Mouse (Mus musculus) G1E (cell line): ENCODE measurements around the gene Jund. TPM values are rescaled to one million over a fixed set of nuclear protein-coding genes. Genes with fewer than 3 reads are reported as not detected.

Experiments used
- ATAC-seq: 2 replicates; pipeline ENCODE4 v1.8.0; 2016; ENCODE audit warnings: mild to moderate bottlenecking; ENCODE audit not compliant: insufficient number of reproducible peaks, poor library complexity, low FRiP score, severe bottlenecking; ENCODE audit errors: extremely low read depth
- DNase-seq: peaks from one replicate; pipeline ENCODE4 v3.0.0; 2012; ENCODE audit warnings: low spot score
- H3K27me3 ChIP-seq: 2 replicates; pipeline ENCODE4 v1.6.1; 2012; ENCODE audit warnings: mild to moderate bottlenecking, low read length, inconsistent platforms; ENCODE audit not compliant: insufficient read depth
- H3K36me3 ChIP-seq: replicated peaks from 2 replicates; pipeline ENCODE3; 2012; ENCODE audit warnings: mild to moderate bottlenecking, inconsistent platforms
- H3K4me1 ChIP-seq: 2 replicates; pipeline ENCODE4 v1.6.1; 2012; ENCODE audit warnings: low read depth, low read length, inconsistent platforms, mixed read lengths; ENCODE audit not compliant: insufficient read depth
- H3K4me3 ChIP-seq: 2 replicates; pipeline ENCODE4 v1.5.1; 2012; ENCODE audit warnings: low read depth, mild to moderate bottlenecking, inconsistent platforms, low read length, moderate library complexity, mixed read lengths
- H3K9me3 ChIP-seq: replicated peaks from 2 replicates; pipeline ENCODE4 v1.6.1; 2012; ENCODE audit warnings: inconsistent platforms
- CTCF ChIP-seq: IDR thresholded peaks from 2 replicates; pipeline ENCODE4 v1.5.1; 2012; ENCODE audit warnings: low read depth, low read length, inconsistent platforms, mixed read lengths
- GATA1 ChIP-seq: IDR thresholded peaks from 2 replicates; pipeline ENCODE4 v1.6.1; 2012; ENCODE audit warnings: borderline replicate concordance, low read length, inconsistent platforms, mixed read lengths
- GATA2 ChIP-seq: IDR thresholded peaks from 2 replicates; pipeline ENCODE4 v1.6.1; 2012; ENCODE audit warnings: low read depth, low read length, inconsistent platforms, borderline replicate concordance
- POLR2AphosphoS5 ChIP-seq: IDR thresholded peaks from 2 replicates; pipeline ENCODE4 v1.6.1; 2012; ENCODE audit warnings: low read depth, low read length, inconsistent platforms; ENCODE audit not compliant: insufficient replicate concordance
- TAL1 ChIP-seq: conservative IDR thresholded peaks from 2 replicates; pipeline ENCODE4 v1.6.1; 2012; ENCODE audit warnings: low read depth, low read length, inconsistent platforms, mixed read lengths
- polyA plus RNA-seq: library from polyadenylated mRNA; stranded (reverse); fragments of >175 nt; gene quantifications from 2 replicates; pipeline ENCODE4 v1.2.3, GENCODE M21; 2012
- total RNA-seq, 2 experiments: library from RNA; stranded (forward) in 1 of 2; stranded (reverse) in 1 of 2; fragments of 200-1000 nt in 1 of 2; fragments of >200 nt in 1 of 2; fragmentation: Nextera tagmentation in 1 of 2; gene quantifications; 2 replicates each; pipeline ENCODE4 v1.2.3; 2014 to 2017

The Jund gene
- total and polyA plus RNA-seq, 3 experiments: 40.2 to 183 (median 60.3) TPM

DNA sequence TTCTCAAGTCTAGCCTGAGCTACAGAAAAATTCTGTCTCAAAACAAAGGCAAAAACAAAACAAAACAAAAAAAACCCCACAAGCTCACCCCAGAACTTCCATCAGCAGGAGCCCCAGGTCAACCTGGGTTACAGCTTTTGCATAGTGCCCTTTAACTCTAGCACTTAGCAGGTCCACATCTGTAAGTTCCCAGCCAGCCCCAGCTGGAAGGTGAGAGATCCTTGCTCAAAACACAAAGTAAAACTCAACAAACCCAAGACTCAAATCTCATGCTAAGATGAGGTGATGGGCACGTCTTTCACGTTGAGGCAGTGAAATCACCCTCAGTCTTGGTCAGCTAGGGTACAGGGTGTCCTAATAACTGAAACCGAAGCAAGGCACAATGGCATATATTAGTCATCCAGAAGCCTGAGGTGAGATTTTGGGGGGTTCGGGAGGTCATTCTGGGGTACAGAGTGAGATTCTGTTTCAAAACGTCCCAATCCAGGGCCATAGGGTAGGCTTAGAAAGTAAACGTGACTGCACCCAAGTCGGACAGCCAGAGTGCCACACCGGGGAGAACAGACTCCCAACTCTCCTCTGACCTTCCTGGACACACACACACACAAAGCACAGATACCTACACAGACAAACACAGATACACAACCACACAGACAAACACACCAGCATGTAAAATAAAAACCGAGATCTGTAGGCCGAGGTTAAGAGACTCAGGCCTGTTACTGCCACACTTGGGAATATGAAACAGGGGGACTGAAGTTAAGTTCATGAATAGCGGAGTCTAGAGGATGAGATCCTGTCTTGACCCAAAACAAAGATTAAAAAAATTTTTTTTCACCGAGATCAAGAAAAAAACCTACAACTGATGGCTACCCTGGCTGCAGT, 1.1 kb upstream of the Jund start:
- H3K36me3 ChIP-seq: peaks cover 12% of the 10 kb centered on the region
- peak overlapping the region; percentile 87; the same call in 1 of the 2 replicates for H3K4me3 ChIP-seq
- peaks cover 65% of the 10 kb centered on the region for H3K4me1 ChIP-seq
- ATAC-seq: no peak
- no peak for TF ChIP-seq TAL1
- H3K9me3 ChIP-seq: no peaks in the 10 kb centered on the region
- H3K27me3 ChIP-seq: no peaks in the 10 kb centered on the region
- DNase-seq: no peak

DNA sequence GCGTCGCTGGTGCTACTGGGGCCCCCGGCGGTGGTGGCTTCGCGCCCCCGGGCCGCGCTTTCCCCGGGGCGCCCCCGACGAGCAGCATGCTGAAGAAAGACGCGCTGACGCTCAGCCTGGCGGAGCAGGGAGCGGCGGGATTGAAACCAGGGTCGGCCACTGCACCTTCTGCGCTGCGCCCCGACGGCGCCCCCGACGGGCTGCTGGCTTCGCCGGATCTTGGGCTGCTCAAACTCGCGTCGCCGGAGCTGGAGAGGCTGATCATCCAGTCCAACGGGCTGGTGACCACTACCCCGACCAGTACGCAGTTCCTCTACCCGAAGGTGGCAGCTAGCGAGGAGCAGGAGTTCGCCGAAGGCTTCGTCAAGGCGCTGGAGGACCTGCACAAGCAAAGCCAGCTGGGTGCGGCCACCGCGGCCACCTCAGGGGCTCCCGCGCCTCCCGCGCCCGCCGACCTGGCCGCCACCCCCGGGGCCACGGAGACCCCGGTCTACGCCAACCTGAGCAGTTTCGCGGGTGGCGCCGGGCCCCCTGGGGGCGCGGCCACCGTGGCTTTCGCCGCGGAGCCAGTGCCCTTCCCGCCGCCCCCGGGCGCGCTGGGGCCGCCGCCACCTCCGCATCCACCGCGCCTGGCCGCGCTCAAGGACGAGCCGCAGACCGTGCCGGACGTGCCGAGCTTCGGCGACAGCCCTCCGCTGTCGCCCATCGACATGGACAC, 526 bp downstream of the Jund start:
- TF ChIP-seq POLR2AphosphoS5 (no peak), CTCF (no peak), GATA1 (no peak), GATA2 (no peak), TAL1 (no peak)
- Histone ChIP-seq H3K9me3 (no peaks in the 10 kb centered on the region), H3K4me1 (peaks cover 60% of the 10 kb centered on the region), H3K36me3 (peaks cover 15% of the 10 kb centered on the region), H3K27me3 (peaks cover 3% of the 10 kb centered on the region; the same call in 1 of the 2 replicates), H3K4me3 (peak overlapping the region; percentile 87)
- DNase-seq (no peak), ATAC-seq (no peak)

DNA sequence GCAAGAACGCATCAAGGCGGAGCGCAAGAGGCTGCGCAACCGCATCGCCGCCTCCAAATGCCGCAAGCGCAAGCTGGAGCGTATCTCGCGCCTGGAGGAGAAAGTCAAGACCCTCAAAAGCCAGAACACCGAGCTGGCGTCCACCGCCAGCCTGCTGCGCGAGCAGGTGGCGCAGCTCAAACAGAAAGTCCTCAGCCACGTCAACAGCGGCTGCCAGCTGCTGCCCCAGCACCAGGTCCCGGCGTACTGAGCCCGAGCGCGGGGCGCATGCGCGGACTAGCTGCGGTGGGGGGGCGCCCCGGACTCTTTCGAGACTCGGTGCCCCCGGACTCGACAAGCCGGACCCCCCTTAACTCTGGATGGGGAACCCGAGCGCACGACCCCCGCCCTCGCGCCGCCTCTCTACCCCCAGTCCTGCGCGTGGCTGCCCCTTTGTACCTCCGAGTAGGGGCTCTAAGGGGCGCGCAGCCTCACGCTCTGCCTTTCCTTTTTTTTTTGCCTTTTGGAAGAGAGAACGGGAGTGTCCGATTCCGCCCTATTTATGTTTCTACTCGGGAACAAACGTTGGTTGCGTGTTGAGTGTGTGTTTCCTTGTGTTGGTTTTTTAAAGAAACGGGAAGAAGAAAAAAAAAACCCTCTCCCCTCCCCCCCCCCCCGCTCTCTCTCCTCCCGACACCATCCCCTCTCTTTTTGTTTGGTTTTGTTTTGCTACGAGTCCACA, 1.2 kb downstream of the Jund start:
- H3K9me3 ChIP-seq: no peaks in the 10 kb centered on the region
- TF ChIP-seq CTCF: no peak
- no peak for TF ChIP-seq GATA1
- no peak for TF ChIP-seq TAL1
- no peak for TF ChIP-seq POLR2AphosphoS5
- no peak for TF ChIP-seq GATA2
- ATAC-seq (no peak), DNase-seq (peak; percentile 76)
- H3K36me3 ChIP-seq: peaks cover 15% of the 10 kb centered on the region
- peaks cover 56% of the 10 kb centered on the region for H3K4me1 ChIP-seq
- H3K27me3 ChIP-seq: peaks cover 9% of the 10 kb centered on the region
- H3K4me3 ChIP-seq: peak overlapping the region; percentile 87

DNA sequence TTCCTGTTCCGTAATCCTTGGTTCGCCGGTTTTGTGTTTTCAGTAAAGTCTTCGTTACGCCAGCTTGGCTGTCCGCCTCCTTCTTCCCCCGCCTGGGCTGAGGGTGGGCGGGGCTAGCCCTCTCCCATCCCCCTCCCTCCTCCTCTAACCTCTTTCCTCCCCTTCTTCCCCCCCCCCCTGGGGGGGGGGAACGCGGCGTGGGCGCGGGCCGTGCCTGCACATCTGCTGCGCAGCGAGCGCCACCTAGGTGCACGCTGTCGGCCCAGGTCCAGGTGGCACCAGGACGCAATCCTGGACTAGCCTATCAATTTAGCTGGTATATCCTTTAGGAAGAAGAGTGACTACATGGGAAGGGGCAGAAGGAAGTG, 1.8 kb downstream of the Jund start:
- ATAC-seq: peak; percentile 29; the same call in 1 of the 2 replicates
- H3K27me3 ChIP-seq: peaks cover 13% of the 10 kb centered on the region
- peaks cover 15% of the 10 kb centered on the region for H3K36me3 ChIP-seq
- peaks cover 51% of the 10 kb centered on the region for H3K4me1 ChIP-seq
- 0 out of 2 replicates have a peak, but pooled peaks have one; percentile 16 for TF ChIP-seq CTCF
- TF ChIP-seq GATA1: no peak
- no peaks in the 10 kb centered on the region for H3K9me3 ChIP-seq
- peak; percentile 68 for DNase-seq
- peak overlapping the region; percentile 87 for H3K4me3 ChIP-seq

DNA sequence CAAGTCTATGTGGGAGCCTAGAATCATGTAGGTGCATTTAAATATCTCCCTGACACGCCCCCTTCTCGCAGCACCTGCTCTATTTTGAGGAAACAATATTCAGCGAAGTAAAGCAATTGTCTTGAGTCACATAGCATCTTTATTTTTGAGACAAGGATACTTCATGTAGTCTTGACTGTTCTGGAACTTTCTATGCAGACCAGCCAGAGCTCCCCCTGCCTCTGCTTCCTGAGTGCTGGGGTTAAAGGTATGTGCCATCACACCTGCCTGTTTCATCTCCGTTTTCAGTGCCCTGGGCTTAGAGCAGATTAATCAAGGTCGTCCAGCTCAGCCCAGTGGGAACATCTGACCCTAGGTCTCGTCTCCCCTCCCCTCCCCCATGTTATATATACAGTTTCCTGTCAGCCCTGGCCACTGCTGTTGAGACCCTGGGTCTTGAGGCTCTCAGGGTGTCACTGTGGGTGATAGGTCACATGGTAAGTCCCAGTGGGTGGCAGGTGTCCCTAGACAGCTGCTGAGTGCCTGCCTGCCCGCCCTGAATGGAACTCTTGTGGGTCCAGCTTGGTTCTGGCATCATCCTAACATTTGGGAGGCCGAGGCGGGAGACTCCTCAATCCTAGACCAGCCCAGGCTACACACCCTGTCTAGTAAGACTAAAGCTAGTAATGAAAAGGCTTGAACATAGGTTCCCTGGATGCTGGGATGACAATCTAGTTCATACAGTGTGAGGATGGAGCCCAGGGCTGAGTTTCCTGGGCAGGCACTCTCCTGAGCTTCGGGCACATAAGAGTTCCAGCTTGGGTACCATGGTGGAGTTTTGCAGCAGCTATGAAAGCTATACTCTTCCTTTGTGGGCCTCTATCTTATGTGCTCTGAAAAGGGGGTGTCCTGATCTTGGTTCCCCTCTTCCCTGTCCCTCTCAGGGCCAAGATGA, 2.6 kb downstream of the Jund start:
- peak overlapping the region; percentile 87; the same call in 1 of the 2 replicates for H3K4me3 ChIP-seq
- no peak for DNase-seq
- ATAC-seq: no peak
- no peak for TF ChIP-seq CTCF
- no peak for TF ChIP-seq TAL1
- no peak for TF ChIP-seq GATA2
- no peak for TF ChIP-seq GATA1
- TF ChIP-seq POLR2AphosphoS5: no peak
- H3K4me1 ChIP-seq: peaks cover 43% of the 10 kb centered on the region
- H3K27me3 ChIP-seq: peaks cover 13% of the 10 kb centered on the region
- H3K36me3 ChIP-seq: peaks cover 15% of the 10 kb centered on the region
- H3K9me3 ChIP-seq: no peaks in the 10 kb centered on the region
